Mouse (Mus musculus): Measurements from ENCODE around the gene A930017K11Rik. TPM values are rescaled to one million over a fixed set of nuclear protein-coding genes. Genes with fewer than 3 reads are reported as not detected.

The A930017K11Rik gene
- polyA plus RNA-seq, 1 experiment from 2014 or later, result 0.19 TPM

DNA sequence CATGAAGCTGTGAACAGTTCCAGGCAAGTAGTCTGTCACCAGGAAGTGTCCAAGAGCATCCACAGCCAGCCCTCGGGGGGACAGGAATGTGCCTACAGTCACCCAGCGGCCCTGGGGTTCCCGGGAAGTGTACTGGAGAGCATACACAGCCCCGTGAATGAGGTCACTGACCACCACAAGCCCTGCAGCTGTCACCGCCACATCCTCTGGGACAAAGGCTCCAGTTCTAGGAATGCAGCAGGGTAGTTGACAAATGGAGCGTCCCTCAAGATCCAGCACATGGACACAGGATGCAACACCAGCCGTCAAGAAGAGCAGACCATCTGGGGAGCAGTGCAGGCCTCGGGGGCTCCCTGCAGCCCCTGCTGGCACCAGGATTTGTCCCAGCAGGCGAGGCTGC, 8.6 kb downstream of the A930017K11Rik start:
- no peaks in the 10 kb centered on the region for H3K9me3 ChIP-seq (replicated peaks)
- peaks cover 4% of the 10 kb centered on the region; the same call in 1 of the 2 replicates for H3K36me3 ChIP-seq
- peaks cover 61% of the 10 kb centered on the region for H3K4me1 ChIP-seq
- H3K27me3 ChIP-seq (ENCODE audit: low read depth, poor library complexity, severe bottlenecking), result peaks cover 10% of the 10 kb centered on the region
- no peak overlapping the region for H3K4me3 ChIP-seq
- H3K27ac ChIP-seq (replicated peaks), result peak overlapping the region; percentile 46
- WGBS, result 77% methylated on average over 9 of the region's 9 CpGs
- no peak for DNase-seq (ENCODE audit: low spot score)

DNA sequence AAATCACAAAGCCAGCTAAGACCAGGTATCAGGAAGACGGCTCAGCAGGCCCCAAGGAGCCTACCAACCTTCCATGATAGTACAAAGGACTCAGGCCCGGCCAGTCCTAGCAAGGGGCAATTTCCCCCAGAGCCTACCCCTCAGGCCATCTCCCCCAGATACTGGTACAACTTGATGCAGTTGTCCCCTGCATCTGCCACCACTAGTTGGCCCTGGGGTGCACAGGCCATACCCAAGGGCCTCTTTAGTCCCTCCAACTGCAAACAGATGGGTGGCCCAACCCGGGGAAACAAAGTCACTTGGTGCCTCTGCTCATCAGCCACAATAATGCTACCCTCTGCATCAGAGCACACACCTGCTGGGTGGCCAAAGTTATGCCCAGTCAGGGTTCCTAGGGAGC, 9.1 kb downstream of the A930017K11Rik start:
- H3K4me3 ChIP-seq, result no peak overlapping the region
- peaks cover 10% of the 10 kb centered on the region for H3K27me3 ChIP-seq (ENCODE audit: low read depth, poor library complexity, severe bottlenecking)
- peaks cover 7% of the 10 kb centered on the region; the same call in 1 of the 2 replicates for H3K36me3 ChIP-seq
- no peaks in the 10 kb centered on the region for H3K9me3 ChIP-seq (replicated peaks)
- H3K4me1 ChIP-seq, result peaks cover 61% of the 10 kb centered on the region
- H3K27ac ChIP-seq (replicated peaks), result peak overlapping the region; percentile 46
- no peak for DNase-seq (ENCODE audit: low spot score)
- WGBS, result 83% methylated on average over 3 of the region's 3 CpGs

GRCm38 (mm10) chr17:25942597-25943151, 9.7 kb downstream of the A930017K11Rik start:
- H3K9me3 ChIP-seq (replicated peaks), result no peaks in the 10 kb centered on the region
- H3K4me1 ChIP-seq, result peaks cover 60% of the 10 kb centered on the region
- no peak for DNase-seq (ENCODE audit: low spot score)
- H3K36me3 ChIP-seq, result peaks cover 8% of the 10 kb centered on the region; the same call in 1 of the 2 replicates
- WGBS, result 87% methylated on average over 2 of the region's 2 CpGs
- H3K27me3 ChIP-seq (ENCODE audit: low read depth, poor library complexity, severe bottlenecking), result peaks cover 10% of the 10 kb centered on the region
- H3K4me3 ChIP-seq, result peak overlapping the region; percentile 94; the same call in 1 of the 2 replicates
- peak overlapping the region; percentile 97 for H3K27ac ChIP-seq (replicated peaks)

DNA sequence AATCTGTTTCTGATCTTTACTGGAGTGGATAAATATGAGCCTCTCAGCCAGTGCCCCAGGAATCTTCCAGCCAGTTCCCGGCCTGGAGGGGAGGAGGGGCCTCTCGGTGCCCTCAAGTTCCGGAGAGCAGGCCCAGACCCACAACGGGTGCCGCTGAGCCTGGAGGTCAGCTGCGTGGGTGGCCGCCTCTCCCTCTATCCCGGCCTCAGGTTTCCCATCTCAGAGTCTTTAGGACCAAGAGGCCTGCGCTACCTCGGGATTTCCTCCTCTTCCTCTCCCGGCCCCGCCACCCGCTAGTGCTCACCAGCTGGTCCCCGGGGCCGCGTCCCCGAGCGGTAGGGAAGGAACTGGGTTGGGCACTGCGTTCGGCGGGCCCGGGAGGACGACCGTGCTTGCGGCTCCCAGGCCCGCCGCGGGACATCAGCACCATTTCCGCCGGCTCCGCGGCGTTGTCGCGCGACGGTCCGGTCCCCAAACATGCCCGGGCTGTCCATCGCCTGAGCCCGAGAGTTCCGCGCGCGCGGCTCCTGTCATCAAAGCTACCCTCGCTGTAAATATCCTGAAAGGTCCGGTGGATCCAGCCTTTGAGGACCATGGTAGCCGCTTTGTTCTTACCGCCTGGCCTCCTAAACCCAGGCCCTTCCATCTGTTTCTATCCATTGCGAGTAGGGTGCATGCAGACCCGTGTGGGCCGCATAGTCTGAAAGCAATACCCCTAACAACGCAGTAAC, 10.7 kb downstream of the A930017K11Rik start:
- Histone ChIP-seq H3K4me1 (peaks cover 54% of the 10 kb centered on the region), H3K27me3 (ENCODE audit: low read depth, poor library complexity, severe bottlenecking) (peaks cover 6% of the 10 kb centered on the region), H3K9me3 (replicated peaks) (no peaks in the 10 kb centered on the region), H3K27ac (replicated peaks) (peak overlapping the region; percentile 97), H3K36me3 (peaks cover 18% of the 10 kb centered on the region), H3K4me3 (peak overlapping the region; percentile 94)
- 3% methylated on average over 54 of the region's 54 CpGs for WGBS
- peak; percentile 80 for DNase-seq (ENCODE audit: low spot score)

DNA sequence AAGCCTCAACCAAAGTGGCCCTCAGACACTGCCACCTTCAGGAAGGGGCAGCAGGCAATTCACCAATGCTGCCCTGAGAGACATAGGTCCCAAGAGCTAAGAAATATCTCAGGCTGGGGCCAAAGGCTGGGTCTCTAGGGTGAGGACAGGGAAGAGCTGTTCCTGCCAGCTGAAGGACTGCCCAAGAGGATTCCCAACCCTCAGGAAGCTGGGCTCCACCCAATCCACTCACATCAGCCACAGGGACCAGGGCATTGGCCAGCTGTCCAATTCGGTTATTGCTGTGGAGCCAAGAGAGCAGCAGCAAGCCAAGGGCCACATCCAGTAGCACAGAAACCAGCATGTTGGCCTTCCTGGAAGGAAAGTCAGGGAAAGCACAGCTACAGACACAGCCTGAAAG, 17.8 kb downstream of the A930017K11Rik start:
- Histone ChIP-seq H3K27me3 (ENCODE audit: low read depth, poor library complexity, severe bottlenecking) (no peaks in the 10 kb centered on the region), H3K27ac (replicated peaks) (no peak overlapping the region), H3K36me3 (peaks cover 88% of the 10 kb centered on the region), H3K9me3 (replicated peaks) (no peaks in the 10 kb centered on the region), H3K4me1 (no peaks in the 10 kb centered on the region), H3K4me3 (no peak overlapping the region)
- no peak for DNase-seq (ENCODE audit: low spot score)
- 93% methylated on average over 1 of the region's 1 CpGs for WGBS

DNA sequence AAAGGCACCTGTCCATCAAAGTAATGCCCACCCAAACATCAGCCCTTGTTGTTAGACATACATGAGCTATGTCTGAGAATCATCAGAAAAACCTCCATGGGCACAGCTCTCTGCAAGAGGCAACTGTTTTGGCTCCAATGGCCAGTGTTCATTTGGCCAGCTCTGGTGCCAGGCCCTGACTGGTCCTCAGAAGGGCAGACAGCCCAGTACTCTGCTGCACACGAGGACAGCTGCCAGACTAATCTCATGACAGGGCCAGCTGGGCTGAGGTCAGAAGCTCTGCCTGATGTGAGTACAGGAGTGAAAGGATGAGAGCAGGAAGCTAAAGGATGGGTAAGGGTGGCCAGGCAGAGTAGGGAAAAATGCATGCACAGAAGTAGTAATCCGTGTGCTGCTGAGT, 27.0 kb downstream of the A930017K11Rik start:
- no peak for DNase-seq (ENCODE audit: low spot score)
- Histone ChIP-seq H3K36me3 (peaks cover 50% of the 10 kb centered on the region), H3K27ac (replicated peaks) (no peak overlapping the region), H3K4me1 (peaks cover 10% of the 10 kb centered on the region), H3K9me3 (replicated peaks) (no peaks in the 10 kb centered on the region), H3K4me3 (no peak overlapping the region), H3K27me3 (ENCODE audit: low read depth, poor library complexity, severe bottlenecking) (no peaks in the 10 kb centered on the region)
- WGBS, result 71% methylated on average over 2 of the region's 2 CpGs

DNA sequence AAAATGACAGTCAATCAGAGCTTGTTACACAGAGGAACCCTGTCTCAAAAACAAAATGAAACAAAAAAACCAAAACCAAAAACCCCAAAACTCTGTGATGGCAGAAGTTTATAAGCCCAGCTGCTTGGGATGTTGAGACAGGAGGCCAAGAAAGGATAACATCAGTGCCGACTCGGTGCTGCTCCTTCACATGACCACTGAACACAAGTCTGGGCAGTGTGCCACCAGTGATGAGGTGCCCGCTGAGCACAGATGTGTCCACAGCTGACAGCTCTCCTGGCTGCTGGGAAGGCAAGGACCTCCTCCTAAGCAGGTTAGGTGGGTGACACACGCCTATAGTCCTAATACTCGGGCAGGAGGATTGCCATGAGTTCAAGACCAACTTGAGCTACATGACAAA, 30.2 kb downstream of the A930017K11Rik start:
- H3K27me3 ChIP-seq (ENCODE audit: low read depth, poor library complexity, severe bottlenecking), result no peaks in the 10 kb centered on the region
- no peak for DNase-seq (ENCODE audit: low spot score)
- H3K9me3 ChIP-seq (replicated peaks), result no peaks in the 10 kb centered on the region
- 80% methylated on average over 5 of the region's 5 CpGs for WGBS
- no peak overlapping the region for H3K27ac ChIP-seq (replicated peaks)
- H3K36me3 ChIP-seq, result peaks cover 26% of the 10 kb centered on the region
- H3K4me3 ChIP-seq, result no peak overlapping the region
- peaks cover 37% of the 10 kb centered on the region for H3K4me1 ChIP-seq

DNA sequence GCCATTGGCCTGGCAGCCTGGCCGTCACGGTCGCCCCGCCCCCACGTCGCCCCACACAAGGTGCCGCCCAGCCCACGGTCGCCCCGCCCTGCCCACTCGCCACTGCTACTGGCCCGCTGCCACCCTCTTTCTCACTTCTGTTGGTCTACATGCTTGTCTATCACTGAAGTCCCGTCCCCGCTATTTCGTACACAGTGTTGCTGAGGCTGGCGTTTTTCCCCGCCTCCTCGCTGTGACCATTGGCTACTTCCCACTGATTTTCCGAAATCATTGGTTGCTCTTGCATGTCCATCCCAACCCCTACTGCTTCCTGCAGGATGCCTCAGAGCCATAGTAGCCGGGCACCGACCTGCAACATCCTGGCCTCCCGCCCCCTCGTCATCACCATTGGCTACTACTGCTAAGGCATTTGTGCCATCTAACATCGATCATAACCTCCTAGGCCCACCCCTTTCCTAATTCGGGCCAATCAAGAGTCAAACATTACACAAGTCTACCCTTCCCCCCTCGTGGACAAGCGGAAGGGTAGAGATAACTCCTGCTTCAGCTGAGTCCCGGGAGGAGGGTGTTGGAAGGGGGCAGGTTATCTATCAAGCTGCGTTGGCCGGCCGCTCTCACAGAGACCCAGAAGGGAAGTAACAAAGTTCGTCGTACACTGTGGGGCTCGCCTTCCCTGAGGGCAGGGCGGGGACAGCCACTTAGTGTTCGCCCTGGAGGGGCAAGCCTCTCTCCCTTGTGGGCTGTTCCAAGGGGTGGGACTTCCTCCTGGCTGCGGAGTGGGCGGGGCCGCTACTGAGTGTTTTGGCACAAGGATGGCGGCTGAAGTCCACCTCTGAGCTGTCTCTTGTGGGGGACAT, 32.4 kb downstream of the A930017K11Rik start:
- H3K27me3 ChIP-seq (ENCODE audit: low read depth, poor library complexity, severe bottlenecking), result no peaks in the 10 kb centered on the region
- WGBS, result under 1% methylated on average over 40 of the region's 40 CpGs
- DNase-seq (ENCODE audit: low spot score), result peak; percentile 99
- H3K9me3 ChIP-seq (replicated peaks), result no peaks in the 10 kb centered on the region
- H3K4me1 ChIP-seq, result peaks cover 37% of the 10 kb centered on the region
- peaks cover 13% of the 10 kb centered on the region for H3K36me3 ChIP-seq
- peak overlapping the region; percentile 99 for H3K4me3 ChIP-seq
- H3K27ac ChIP-seq (replicated peaks), result peak overlapping the region; percentile 87

GRCm38 (mm10) chr17:25919144-25919785, 33.1 kb downstream of the A930017K11Rik start, which contains the start of gene Rab40c:
TSS of gene Rab40c (minus strand) at chr17:25919727.
- Histone ChIP-seq H3K27ac (replicated peaks) (peak within 1 kb of the TSS; percentile 87), H3K9me3 (replicated peaks) (no peaks in the 10 kb centered on the region), H3K36me3 (peaks cover 13% of the 10 kb centered on the region), H3K27me3 (ENCODE audit: low read depth, poor library complexity, severe bottlenecking) (no peaks in the 10 kb centered on the region), H3K4me1 (peaks cover 37% of the 10 kb centered on the region), H3K4me3 (peak within 1 kb of the TSS; percentile 99)
- under 1% methylated on average over 62 of the region's 78 CpGs for WGBS
- DNase-seq (ENCODE audit: low spot score), result no peak

GRCm38 (mm10) chr17:25918037-25918750, 34.2 kb downstream of the A930017K11Rik start:
- no peak for DNase-seq (ENCODE audit: low spot score)
- Histone ChIP-seq H3K27ac (replicated peaks) (no peak overlapping the region), H3K4me1 (peaks cover 37% of the 10 kb centered on the region), H3K4me3 (peak overlapping the region; percentile 99), H3K27me3 (ENCODE audit: low read depth, poor library complexity, severe bottlenecking) (no peaks in the 10 kb centered on the region), H3K36me3 (peaks cover 19% of the 10 kb centered on the region), H3K9me3 (replicated peaks) (no peaks in the 10 kb centered on the region)
- 85% methylated on average over 9 of the region's 9 CpGs for WGBS

DNA sequence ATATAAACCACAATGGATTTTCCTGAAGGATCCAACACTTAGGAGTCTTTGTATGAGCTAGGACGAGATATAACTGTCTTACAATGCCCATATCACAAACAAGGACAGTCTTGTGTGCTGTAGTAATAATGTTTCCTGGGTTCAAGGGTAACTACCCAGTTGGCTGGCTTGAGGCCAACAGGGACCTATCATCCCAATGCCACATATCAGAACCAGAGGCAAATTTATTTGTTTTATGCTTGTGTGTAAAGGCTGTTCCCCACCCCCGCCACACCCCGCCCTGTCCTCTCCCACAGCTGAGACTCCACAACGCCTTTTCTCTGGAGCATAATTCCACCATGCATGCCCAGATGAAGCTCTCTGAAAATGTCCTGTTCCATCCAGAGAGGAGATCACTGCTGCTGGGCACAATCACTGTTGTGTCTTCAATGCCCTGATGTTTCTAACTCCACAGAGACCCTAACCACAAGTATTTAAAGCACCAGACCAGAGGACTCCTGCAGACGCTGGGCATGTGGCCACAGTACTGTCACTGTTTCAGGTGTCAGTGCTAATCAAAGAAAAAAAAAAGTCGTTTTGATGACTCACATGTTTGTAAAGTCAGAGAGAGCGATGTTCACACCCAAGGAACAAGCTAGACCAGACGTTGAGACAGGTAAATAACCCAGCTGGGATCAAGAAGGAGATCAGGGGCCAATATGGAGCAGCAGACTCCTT, 35.3 kb downstream of the A930017K11Rik start:
- Histone ChIP-seq H3K36me3 (peaks cover 19% of the 10 kb centered on the region), H3K27me3 (ENCODE audit: low read depth, poor library complexity, severe bottlenecking) (no peaks in the 10 kb centered on the region), H3K4me1 (peaks cover 37% of the 10 kb centered on the region), H3K27ac (replicated peaks) (no peak overlapping the region), H3K4me3 (0 out of 2 replicates have a peak overlapping the region, but pooled peaks have one; percentile 99), H3K9me3 (replicated peaks) (no peaks in the 10 kb centered on the region)
- no peak for DNase-seq (ENCODE audit: low spot score)
- 89% methylated on average over 8 of the region's 8 CpGs for WGBS

All from midbrain, embryonic 10.5 days (tissue).